Mouse (Mus musculus) kidney, adult 2 months (tissue): ENCODE results near the gene Rad51b.

Experiments used
- CTCF ChIP-seq: fragments of 200-500 bp; conservative IDR thresholded peaks from 2 replicates; pipeline ENCODE4 v1.5.1; 2011; ENCODE audit warnings: low read depth, mild to moderate bottlenecking, control low read depth, low read length, moderate library complexity, mixed read lengths; ENCODE audit not compliant: insufficient read depth, insufficient read length
- POLR2A ChIP-seq: fragments of 200-500 bp; IDR thresholded peaks from one replicate; pipeline ENCODE4 v1.6.1; 2011; ENCODE audit warnings: low read depth, low read length, control low read depth

DNA sequence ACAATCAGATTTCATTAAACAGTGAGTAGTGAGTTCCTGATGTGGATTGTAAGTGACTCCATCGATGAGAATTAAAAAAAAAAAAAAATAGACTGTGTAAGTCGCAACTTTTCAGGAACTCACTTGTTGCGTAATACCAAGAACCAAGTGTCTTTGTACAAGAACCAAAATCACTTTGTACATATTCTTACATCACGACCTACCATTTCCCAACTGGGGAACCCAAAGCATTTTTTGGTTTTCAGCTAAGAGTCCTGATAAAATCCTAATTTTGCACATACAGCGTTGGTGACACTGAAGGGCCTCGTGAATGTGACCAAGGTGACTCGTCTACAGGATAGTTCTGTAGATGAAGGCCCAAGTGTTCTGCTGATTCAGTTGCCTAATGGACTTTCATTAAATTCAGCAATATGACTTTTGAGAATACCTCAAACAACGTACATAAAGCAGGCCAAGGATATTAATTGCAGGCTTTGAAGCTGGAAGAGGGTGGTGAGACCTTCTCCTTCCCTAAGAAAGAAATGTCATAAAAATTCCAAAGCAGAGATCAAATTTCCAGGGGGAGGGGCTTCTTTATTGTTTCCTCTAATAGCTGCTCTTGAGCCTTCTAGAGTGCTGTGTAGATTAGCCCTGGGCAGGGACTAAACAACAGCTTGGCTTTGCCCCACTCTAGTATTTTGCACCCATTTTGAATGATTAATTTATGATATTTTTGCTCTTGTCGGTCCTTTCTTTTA is 316.9 kb downstream of the Rad51b start:
- TF ChIP-seq POLR2A (no peak), CTCF (no peak)
